Mouse (Mus musculus) common myeloid progenitor, adult 5-6 weeks (primary cell): ENCODE measurements around the gene Zswim1. TPM values are rescaled to one million over a fixed set of nuclear protein-coding genes. Genes with fewer than 3 reads are reported as not detected.
"Not testable (repeated sequence)": the region's sequence is repeated elsewhere in the genome, so short reads cannot be mapped to it uniquely, and the experiment has no call there.

ENCODE experiments used
- ATAC-seq: replicated peaks from 2 replicates; pipeline ENCODE4 v1.8.0; 2016; ENCODE audit warnings: low read depth, mild to moderate bottlenecking, moderate TSS enrichment, inconsistent platforms; ENCODE audit not compliant: poor library complexity, severe bottlenecking
- total RNA-seq: library from RNA; stranded (forward); fragments of 200-1000, 187-1606 nt; gene quantifications from 2 replicates; pipeline ENCODE4 v1.2.3, GENCODE M21; 2017

Gene Zswim1
- total RNA-seq, 1 experiment from 2014 or later: 5.4 TPM

DNA sequence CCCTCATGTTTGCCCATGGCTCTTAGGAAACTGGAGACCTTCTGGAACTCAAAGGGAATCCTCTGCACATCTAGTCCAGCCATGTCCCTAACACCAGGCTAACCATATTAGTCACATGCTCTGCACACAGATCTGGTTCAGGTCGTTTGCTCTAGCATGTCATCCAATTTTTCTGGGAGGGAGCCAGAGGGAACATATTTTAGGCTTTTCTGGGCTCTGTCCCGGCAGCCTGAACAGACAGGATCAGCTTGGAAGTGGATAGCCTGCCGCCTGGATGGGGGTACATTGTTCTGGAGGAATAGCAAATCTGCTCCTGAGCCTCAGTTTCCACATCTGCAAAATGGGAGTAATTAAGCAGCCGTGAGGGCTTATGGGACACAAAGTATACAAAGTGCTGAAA lies 38.6 kb downstream of the Zswim1 start:
- no peak for ATAC-seq

DNA sequence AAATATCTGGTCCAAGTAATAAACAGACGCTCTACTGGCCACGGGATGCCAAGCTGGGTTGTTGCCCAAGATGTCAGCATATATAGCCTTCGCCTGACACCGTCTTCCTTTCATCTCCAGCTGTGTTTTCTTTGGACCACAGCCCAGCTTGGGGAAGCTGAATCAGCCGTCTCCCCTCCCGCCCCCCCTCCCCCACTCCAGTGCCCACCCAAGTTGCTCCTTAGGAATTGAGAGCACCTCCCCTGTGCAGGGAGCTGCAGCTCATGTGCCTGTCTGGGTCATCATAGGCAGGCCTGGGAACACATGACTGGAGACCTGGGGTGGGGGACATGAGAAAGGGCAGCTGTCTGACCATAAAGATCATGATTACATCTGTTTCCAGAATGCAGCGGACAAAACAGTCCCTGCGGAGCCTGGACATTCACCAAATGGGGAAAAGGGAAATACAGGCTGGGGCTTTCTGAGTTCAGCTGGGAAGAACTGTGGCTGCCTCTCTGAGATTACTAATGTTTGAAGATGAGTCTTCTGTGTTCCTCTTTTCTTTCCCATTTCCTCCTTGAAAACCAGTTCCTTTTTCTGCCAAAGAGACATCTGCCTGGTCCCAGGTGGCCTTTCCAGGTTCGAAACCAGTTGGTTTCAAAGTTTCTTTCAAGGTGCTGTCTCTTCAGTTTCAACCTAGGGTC lies 39.8 kb downstream of the Zswim1 start:
- ATAC-seq: peak; percentile 14

DNA sequence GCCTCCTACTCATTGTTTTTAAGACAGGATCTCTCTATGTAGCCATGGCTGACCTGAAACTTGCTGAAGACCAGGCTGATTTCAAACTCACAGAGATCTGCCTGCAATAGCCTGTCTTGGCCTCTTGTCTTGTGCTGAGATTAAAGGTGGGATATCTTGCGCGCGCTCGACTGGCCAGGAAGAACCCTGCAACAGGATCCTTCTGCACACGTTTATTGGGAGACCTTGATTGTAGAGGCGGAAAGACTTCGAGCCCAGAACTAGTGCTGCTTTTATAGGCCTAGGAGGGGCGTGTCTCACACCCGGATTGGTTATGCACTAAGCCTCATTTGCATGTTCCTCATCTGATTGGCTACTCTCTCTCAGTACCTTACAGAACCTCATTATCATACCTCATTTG lies 40.9 kb downstream of the Zswim1 start:
- not testable (repeated sequence) for ATAC-seq

DNA sequence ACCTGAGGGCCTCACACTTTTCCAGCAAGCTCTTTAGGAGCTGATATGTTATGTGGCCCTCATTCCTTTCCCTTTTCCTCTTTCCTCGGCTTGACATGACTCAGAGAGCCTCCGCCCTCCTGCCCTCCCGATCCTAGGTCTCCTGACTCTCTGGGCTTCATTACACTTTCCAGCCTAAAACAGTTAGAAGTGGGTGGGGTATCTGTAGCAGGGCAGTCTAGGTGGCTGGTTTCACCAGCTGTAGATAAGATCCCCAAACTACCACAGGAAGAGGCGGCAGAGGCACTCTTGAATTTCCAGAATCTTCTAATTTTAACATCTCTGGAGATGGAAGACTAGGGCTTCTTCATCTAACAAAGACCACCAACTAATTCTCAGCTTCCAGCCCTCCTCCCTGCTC lies 42.1 kb downstream of the Zswim1 start:
- ATAC-seq: no peak

DNA sequence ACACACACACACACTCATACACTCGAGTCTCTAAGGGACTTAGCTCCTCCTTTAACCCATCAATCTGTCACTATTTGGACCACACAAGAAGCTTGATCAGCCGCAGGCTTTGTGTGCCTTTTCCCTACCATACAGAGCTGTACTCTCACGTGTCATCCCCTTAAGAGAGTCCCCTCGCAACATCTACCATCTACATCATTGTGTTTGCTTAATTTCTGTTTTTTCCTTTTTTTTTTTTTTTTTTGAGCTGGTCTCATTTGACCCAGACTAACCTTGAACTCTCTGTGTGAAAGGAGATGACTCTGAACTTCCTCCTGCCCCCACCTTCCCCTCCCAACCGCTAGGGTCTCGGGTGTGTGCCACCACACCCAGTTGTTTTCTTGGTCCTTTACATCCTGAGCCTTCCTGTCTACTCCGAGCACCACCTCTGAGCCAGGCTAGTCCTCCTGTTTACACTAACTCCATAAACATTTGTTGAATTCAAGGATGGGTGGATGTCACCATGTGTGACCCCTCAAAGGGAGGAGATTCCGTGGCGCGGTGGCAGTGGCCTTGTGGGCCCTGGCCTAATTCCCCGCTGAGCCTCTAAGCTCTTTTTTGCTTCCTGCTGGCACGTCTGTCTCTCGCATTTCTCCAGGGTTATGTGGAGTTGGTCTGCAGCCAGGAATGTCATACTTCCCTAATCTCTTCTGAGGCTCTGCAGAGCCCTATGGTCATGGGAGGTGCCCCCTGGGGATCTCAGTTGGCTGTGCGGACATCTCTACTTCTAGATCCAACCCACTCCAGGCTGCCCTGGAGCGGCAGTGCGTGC lies 44.5 kb downstream of the Zswim1 start:
- ATAC-seq: peak; percentile 64

DNA sequence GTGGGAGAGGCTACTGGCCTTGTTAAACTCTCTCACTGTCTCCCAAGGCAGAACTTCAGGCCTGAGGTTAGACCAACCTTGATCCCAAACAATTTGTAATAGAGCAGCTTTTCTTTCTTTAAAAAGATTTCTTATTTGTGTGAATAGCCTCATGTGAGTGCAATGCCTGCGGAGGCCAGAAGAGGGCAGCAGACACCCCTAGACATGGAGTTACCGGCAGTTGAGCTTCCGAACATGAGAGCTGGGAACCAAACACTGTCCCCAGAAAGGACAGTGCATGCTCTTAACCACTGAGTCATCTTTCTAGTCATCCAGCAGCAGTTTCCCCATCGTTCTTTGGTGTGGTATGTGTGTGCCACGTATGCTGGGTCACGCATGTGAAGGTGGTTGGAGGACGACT lies 45.1 kb downstream of the Zswim1 start:
- no peak for ATAC-seq

DNA sequence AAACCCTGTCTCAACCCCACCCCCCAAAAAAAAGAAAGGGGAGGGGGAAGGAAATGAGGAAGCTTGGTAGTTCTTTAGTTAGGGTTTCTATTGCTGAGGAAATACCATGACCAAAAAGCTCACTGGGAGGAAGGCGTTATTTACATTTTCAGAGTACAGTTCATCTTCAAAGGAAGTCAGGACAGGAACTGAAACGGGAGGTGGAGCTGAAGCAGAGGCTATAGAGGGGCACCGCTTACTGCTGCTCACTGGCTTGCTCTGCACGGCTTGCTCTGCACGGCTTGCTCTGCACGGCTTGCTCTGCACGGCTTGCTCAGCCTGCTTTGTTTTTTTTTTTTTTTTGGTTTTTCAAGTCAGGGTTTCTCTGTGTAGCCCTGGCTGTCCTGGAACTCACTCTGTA lies 46.0 kb downstream of the Zswim1 start:
- peak; percentile 42; the same call in 1 of the 2 replicates for ATAC-seq

DNA sequence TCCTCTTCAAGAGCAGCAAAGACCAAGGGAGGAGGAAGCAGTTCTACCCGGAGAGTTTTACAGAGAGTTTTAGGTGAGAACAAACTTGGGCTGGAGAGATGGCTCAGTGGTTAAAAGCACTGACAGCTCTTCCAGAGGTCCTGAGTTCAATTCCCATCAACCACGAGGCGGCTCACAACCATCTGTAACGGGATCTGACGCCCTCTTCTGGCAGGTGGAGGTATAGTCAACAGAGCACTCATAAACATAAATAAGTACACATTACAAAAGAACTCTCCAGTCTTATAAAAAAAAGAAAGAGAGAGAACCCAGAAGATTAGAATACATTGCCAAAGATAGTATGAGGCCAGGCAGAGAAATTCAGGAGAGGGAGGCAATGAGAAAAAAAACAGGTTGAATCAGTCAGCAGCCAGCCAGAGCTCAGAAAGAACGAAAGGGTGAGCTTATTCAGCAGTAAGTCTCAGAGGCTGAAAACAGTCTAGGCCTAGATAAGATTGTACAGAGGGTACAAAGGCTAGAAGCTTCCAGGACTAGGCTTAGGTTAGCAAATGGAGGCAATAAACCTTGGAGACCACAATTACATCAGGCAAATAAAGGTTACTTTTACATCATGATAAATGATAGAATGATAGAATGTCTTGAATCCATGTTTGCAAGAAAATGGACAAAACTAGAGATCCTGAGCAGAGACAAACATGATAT lies 49.3 kb downstream of the Zswim1 start:
- no peak for ATAC-seq

DNA sequence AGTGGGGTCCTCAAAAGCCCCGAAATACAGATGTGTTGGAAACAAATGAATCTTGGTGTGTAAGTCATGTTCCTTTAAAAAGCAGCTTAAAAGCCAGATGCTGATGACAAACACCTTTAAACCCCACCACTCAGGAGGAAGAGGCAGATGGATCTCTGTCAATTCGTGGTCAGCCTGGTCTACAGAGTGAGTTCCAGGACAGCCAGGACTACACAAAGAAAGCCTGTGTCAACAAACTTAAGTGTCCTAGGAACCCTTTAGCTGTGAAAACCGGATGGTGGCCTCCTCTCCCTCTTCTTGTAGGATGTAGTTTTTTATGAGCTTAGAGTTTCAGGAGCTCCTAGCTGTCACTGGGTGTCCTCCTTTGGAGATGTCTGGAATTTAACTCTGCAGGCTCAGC lies 51.1 kb downstream of the Zswim1 start:
- ATAC-seq: no peak

DNA sequence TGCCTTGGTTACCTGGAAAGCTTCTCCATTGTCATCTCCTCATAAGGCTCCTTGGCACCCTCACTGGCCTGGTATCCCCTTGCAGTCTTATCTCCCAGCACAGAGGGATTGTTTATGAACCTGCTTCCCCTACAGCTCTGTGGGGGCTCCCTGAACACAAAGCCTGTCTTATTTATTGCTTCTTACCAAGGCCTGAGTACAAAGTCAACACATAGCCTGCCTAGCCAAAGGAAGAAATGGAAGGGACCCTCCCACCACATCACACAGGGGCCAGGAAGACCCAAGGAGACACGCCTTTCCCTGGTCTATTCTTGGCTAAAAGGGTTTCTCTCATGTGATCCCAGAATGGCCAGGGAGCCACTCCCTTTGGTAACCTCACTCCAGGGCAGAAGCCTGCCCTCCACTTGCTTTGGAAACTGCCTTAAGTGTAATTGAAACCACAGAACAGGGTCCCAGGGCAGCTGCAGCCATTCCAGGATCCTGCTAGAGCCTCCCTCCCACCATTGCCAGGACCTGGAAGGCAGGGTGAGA lies 51.8 kb downstream of the Zswim1 start:
- no peak for ATAC-seq

DNA sequence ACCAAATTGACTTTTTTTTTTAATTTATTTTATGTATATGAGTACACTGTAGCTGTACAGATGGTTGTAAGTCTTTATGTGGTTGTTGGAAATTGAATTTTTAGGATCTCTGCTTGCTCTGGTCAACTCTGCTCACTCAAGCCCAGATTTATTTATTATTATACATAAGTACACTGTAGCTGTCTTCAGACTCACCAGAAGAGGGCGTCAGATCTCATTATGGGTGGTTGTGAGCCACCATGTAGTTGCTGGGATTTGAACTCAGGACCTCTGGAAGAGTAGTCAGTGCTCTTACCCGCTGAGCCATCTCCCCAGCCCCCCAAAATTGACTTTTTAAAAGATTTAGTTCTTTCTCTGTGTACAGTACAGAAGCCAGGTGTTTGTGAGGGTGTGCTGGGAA lies 53.2 kb downstream of the Zswim1 start:
- not testable (repeated sequence) for ATAC-seq

Other genes with a start within 250 kb of the Zswim1 start
- not detected in 2 replicates for gene Spint3, start 249.2 kb upstream of the Zswim1 start, total RNA-seq
- gene Wfdc6a, start 237.2 kb upstream of the Zswim1 start, total RNA-seq: not detected in 2 replicates
- not detected in 2 replicates for gene Eppin, start 229.1 kb upstream of the Zswim1 start, total RNA-seq
- not detected in 2 replicates for gene Wfdc6b, start 209.2 kb upstream of the Zswim1 start, total RNA-seq
- gene Wfdc8, start 209.1 kb upstream of the Zswim1 start, total RNA-seq: not detected in 2 replicates
- gene Wfdc16, start 183.9 kb upstream of the Zswim1 start, total RNA-seq: not detected in 2 replicates
- not detected in 2 replicates for gene Wfdc10, start 166.6 kb upstream of the Zswim1 start, total RNA-seq
- not detected in 2 replicates for gene Wfdc9, start 166.1 kb upstream of the Zswim1 start, total RNA-seq
- not detected in 2 replicates for gene Wfdc11, start 148.6 kb upstream of the Zswim1 start, total RNA-seq
- not detected in 2 replicates for gene Wfdc13, start 137.6 kb upstream of the Zswim1 start, total RNA-seq
- not detected in 2 replicates for gene Spint4, start 124.2 kb upstream of the Zswim1 start, total RNA-seq
- not detected in 2 replicates for gene Spint5, start 107.4 kb upstream of the Zswim1 start, total RNA-seq
- gene Wfdc3, start 76.8 kb upstream of the Zswim1 start, total RNA-seq: 1.1 TPM in 1 of 2 replicates, not detected in the other
- gene Dnttip1, start 76.7 kb upstream of the Zswim1 start, total RNA-seq: 26.7 and 29.6 TPM in 2 replicates
- 153 and 159 TPM in 2 replicates for gene Ube2c, start 52.8 kb upstream of the Zswim1 start, total RNA-seq
- not detected in 2 replicates for gene Tnnc2, start 42.7 kb upstream of the Zswim1 start, total RNA-seq
- 0.23 TPM in 1 of 2 replicates, not detected in the other for gene Snx21, start 36.9 kb upstream of the Zswim1 start, total RNA-seq
- 14.0 and 14.8 TPM in 2 replicates for gene Acot8, start 17.8 kb upstream of the Zswim1 start, total RNA-seq
- gene Zswim3, start 17.6 kb upstream of the Zswim1 start, total RNA-seq: 3.0 and 3.7 TPM in 2 replicates
- gene Spata25, start 5.9 kb downstream of the Zswim1 start, total RNA-seq: not detected in 2 replicates
- 44.4 and 51.1 TPM in 2 replicates for gene Ctsa, start 10.2 kb downstream of the Zswim1 start, total RNA-seq
- gene Neurl2, start 10.8 kb downstream of the Zswim1 start, total RNA-seq: 0.55 and 0.87 TPM in 2 replicates
- gene Pltp, start 35.0 kb downstream of the Zswim1 start, total RNA-seq: not detected in 2 replicates
- gene Pcif1, start 56.6 kb downstream of the Zswim1 start, total RNA-seq: 18.8 and 19.2 TPM in 2 replicates
- 6.2 and 7.6 TPM in 2 replicates for gene Zfp335, start 89.1 kb downstream of the Zswim1 start, total RNA-seq
- 1.0 and 1.1 TPM in 2 replicates for gene Mmp9, start 118.1 kb downstream of the Zswim1 start, total RNA-seq
- gene Slc12a5, start 138.1 kb downstream of the Zswim1 start, total RNA-seq: 4.2 TPM in 1 of 2 replicates, not detected in the other
- gene Ncoa5, start 212.2 kb downstream of the Zswim1 start, total RNA-seq: 43.5 and 44.9 TPM in 2 replicates
- 0.41 TPM in 1 of 2 replicates, not detected in the other for gene Cd40, start 232.9 kb downstream of the Zswim1 start, total RNA-seq